Mouse (Mus musculus): ENCODE measurements around the gene Ttll5.

DNA sequence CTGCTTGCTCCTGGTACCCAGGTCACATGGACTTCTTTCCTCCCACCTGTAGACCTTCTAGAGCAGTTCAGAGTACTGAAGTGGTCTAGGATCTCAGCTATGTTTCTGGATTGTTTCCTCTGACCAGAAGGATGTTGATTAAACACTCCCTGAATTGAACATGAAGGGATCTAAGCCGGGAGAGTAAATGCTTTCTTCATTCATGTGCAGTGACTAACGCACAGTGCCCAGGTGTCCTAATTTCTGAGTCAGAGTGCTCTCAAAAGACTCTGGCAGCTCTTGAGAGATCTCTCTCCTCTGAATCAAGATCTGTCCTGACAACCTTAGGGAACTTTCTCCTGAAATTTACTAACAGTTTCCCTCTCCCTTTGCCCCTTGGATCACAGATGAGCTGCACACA, 187.7 kb downstream of the Ttll5 start:
- TF ChIP-seq CTCF (IDR thresholded peaks at IDR 0.05; ENCODE audit: control insufficient read depth, insufficient read depth, insufficient replicate concordance, low read depth, low read length) (no peak), POLR2A (IDR thresholded peaks at IDR 0.05; ENCODE audit: control insufficient read depth, low read depth, low read length) (no peak)
